Mouse (Mus musculus): ENCODE data around the gene Cspg5.

DNA sequence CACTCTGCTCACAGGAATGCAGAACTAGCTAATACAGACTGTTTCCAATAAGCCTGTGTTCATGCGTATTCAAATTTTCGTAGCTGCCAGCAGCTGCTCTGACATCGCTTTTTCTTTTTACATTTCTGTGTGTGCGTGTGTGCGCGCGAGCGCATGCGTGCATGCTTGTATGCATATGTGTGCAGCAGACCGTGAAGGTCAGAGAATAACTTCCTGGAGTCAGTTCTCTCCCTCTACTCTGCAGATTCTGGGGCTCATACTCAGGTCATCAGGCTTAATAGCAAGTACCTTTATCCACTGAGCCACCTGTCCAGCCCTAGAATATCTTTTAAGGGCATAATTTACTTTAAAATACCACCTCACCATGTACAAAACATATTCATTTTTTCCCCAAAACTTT, 24.8 kb downstream of the Cspg5 start:
- peak; percentile 51; the same call in 1 of the 2 replicates for TF ChIP-seq NELFE (IDR thresholded peaks at IDR 0.05; ENCODE audit: low read depth, low read length)
- peak; percentile 59 for TF ChIP-seq EP300 (IDR thresholded peaks at IDR 0.05; ENCODE audit: low read length)
- TF ChIP-seq CHD2 (IDR thresholded peaks at IDR 0.05; ENCODE audit: low read length) = peak; percentile 73; the same call in 1 of the 2 replicates
- peak; percentile 63 for TF ChIP-seq POLR2A (IDR thresholded peaks at IDR 0.05; ENCODE audit: low read depth, low read length)
- TF ChIP-seq CTCF (conservative IDR thresholded peaks at IDR 0.05 in 1 of 2, IDR thresholded peaks at IDR 0.05 in 1 of 2; ENCODE audit: low read depth in 2 of 2, low read length in 2 of 2) = no peak
- peak; percentile 77 for TF ChIP-seq HCFC1 (IDR thresholded peaks at IDR 0.05; ENCODE audit: low read depth, low read length)
- TF ChIP-seq USF2 (conservative IDR thresholded peaks at IDR 0.05; ENCODE audit: low read depth, low read length) = no peak

All from CH12.LX (cell line).